Mouse (Mus musculus): ENCODE results near the gene 5330417C22Rik.

DNA sequence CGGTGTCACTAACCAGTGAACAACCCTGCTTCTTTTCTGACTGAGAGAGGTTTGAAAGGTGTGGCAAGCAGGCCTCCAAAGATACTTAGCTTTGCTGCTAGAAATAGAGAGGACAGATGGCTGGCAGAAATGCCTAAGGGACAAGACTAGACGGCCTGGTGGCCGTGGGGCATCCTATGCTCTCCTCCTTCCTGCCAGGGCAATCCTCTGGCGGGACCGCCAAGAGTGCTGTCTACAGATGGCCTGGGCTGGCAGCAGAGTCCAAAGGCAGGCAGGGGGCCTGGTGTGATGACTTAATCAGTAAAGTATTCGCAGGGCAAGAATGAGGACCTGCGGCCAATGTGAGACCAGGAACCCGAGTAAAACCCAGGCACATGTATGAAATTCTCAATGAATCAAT, 36.5 kb downstream of the 5330417C22Rik start:
- no peak for TF ChIP-seq POLR2A (IDR thresholded peaks at IDR 0.05; ENCODE audit: low read depth, low read length)
- TF ChIP-seq CTCF (IDR thresholded peaks at IDR 0.05; ENCODE audit: borderline replicate concordance, insufficient read depth, low read length): no peak
